Mouse (Mus musculus): Measurements from ENCODE around the gene Col23a1. TPM values are rescaled to one million over a fixed set of nuclear protein-coding genes. Genes with fewer than 3 reads are reported as not detected.

Gene Col23a1
- total RNA-seq (2021), result 1 to 10 TPM; 5.5 to 8.8 TPM
- long read RNA-seq, partial matches to known transcripts, result 3 of 13 reads
- long read RNA-seq, other reads (novel, unspliced or antisense), result 10 of 13 reads

DNA sequence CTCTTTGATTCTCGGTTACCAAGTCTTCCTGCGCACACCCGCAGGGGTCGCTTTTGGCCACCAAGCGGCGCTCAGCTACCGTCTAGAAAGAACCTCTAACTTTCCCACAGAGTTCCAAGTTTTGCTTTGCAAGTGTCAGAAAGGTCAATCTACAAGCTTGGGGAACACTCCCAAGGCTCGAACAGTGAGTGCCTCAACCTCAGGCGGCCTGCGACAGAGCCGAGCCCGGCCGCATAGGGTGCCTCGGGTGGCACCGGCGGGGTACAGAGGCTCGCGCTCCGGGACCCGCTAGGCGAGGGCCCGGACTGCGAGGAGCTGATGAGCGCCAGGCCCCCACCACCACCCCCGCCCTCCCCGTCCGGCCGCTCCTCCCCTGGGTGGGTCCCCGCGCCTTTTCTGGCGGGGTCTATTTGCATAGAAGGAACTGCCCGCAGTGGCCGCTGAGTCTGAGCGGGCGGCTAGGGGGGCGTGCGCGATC is at the start of gene Col23a1:
TSS of gene Col23a1 (plus strand) at position 357 of the 478 bp plus-strand sequence.
- DNase-seq (ENCODE audit: low spot score in 2 of 2), result peak; percentile 43 to 81

DNA sequence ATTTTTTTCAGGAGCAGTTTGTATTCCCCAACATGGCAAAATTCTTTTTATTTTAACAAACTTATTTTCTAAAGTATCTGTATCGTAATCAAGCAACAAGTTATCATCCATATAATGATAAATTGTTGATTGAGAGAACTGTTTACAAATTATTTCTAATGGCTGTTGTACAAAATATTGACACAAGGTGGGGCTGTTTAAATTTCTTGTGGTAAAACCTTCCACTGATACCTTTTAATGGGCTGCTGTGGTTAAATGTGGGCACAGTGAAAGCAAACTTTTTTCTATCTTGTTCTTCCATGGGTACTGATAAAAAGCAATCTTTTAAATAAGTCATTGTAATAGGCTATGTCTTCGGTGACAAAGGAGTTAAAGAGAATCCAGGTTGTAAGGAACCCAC is 46.8 kb upstream of the Col23a1 start:
- DNase-seq (ENCODE audit: low spot score in 2 of 2), result no peak

DNA sequence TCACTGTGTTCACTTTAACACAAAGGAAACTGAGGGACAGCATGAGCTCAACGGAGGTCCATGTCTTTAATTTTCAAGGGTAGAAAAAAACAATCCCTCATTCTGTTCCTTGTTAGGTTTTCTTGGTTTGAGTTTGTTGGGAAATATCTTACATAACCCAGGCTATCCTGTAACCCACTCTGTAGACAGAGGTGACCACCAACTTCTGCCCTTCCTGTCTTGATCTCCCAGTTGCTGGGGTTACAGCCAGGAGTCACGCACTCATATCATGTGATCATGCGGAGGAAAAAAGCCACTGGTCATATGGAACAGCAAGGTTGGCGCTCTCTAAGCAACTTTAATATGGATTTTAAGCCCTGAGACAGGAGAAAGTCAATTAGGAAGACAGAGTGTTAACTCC is 32.7 kb upstream of the Col23a1 start:
- no peak for DNase-seq (ENCODE audit: low spot score in 2 of 2)

DNA sequence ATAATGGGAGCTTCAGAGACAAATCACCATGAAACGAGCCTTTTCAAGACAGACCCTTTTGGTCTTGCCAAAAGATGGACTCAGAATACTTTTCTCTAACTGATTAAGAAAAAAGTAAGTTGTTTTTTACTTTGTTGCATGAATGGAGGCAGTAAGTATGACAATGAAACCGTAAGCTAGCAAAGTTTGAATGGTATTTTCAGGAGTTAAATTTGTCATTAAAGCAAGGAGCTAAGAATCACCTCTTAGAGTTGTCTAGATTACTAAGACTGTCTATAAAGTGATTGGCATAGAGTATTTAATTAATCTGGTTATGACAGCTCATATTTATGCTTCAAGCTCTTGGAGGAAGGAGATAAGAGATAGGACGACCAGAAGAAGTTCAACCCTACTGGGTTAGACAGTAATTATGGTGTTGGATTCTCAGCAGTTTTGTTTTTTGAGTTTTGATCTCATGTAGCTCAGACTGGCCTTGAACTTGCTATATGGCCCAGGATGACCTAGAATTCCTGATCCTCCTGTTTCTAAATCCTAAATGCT is 28.0 kb upstream of the Col23a1 start, which contains the start of gene Clk4:
TSS of gene Clk4 (plus strand) at position 51 of the 540 bp plus-strand sequence.
- no peak for DNase-seq (ENCODE audit: low spot score in 2 of 2)

DNA sequence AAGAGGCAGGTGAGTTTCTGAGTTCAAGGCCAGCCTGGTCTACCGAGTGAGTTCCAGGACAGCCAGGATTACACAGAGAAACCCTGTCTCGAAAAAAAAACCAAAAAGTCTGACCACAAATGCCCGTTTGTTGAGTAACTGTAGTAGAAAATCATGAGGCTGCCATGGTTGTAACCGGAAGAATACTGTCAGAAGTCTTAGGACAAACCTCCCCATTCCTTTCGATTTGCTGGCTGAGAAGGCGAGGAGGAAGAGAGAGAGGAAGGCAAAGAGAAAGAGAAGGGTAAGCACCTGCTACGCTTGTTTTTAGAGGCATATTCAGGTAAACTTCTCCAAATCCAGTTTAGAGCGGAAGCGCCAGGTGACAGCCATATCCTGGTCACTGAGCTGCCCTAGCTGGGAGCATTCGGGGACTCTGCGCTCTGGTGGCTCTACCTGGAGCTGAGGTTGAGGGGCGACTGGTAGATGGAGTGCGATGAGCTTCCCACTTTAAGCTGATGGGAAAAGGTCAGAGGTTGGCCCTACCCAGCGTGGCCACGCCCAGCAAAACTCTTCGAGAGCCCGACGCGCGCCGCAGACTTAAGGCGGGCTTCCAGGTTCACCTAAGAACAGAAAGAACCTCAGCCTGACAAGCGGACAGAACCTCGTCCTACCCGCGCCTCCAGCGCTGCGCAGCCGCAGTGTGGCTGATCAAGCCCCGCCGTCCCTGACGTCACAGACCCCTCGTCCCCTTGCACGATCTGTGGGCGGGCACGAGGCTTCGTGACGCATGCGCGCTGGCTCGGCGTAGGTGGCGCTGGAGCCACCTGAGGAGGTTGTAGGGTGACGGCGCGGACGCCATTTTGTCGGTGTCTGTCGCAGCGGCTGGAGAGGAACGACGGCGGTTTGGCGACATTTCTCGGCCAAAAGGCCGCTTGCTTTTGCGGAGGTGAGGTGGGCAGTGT is 27.1 kb upstream of the Col23a1 start, which contains the start of gene BC049762:
TSS of gene BC049762 (minus strand) at position 705 of the 944 bp plus-strand sequence.
- peak; percentile 98 to 99 for DNase-seq (ENCODE audit: low spot score in 2 of 2)

DNA sequence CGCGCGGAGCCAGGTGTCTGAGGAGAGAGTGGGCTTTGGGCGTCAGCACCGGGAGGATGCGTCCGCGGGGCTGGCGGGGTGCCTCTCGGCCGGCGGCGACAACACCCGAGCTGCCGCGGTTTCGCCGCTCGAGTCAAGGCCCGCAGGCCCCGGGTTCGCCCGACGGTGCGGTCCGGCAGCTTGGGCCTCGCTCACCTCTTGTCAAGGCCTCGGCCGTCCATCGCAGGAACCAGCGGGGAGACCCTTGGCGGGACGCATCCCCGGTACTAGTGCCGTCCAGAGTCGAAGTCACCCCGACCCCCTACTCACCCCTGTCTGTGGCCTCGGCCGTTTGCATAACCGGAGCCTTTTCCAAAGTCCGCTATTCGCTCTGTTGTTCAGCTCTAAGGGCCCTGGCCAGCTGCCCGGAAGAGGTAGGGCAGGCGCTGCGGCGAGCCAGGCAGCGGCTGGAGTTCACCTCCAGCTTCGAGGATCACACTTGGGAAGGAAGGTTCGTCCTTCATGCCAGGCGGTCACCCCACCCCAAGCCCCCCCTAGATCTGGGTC is 26.4 kb upstream of the Col23a1 start:
- peak in 1 of 2 experiments; percentile 53 for DNase-seq (ENCODE audit: low spot score in 2 of 2)

DNA sequence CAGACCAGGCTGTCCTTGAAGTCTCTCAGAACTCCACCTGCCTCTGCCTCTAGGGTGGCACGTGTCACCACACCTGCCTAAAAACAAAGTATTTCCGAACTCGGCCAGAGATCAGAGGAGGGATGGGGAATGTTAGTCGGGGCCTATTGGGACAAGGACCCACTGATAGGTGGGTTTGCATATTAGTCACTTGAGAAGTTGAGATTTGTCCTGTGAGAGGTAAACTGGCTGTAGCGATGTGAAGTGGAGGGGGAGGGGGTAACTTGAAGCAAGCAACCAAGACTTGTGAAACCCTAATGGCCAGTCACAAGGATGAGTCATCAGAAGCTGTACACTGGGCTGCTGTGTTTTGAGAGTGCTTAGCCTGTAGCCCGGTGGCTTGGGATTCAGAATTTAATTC is 25.4 kb upstream of the Col23a1 start:
- DNase-seq (ENCODE audit: low spot score in 2 of 2), result no peak

DNA sequence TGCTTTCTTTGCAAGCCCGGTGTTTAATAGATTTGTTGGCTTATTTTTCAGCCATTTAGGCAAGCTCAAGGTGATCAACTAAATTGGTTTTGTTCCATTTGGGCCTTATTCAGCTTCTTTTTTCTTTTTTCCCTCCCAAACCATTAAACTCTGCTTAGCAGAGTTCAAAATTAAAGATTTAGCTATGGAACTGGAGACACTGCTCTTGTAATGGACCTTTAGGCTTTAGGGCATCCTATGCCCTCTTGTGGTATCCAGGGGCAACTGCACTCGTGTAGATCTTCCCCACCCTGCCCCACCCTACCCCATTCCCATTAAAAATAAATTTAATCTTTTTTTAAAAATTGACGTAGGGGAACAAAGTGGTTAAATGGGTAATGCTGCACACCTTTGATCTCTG is 24.4 kb upstream of the Col23a1 start:
- peak in 1 of 2 experiments; percentile 35 for DNase-seq (ENCODE audit: low spot score in 2 of 2)

DNA sequence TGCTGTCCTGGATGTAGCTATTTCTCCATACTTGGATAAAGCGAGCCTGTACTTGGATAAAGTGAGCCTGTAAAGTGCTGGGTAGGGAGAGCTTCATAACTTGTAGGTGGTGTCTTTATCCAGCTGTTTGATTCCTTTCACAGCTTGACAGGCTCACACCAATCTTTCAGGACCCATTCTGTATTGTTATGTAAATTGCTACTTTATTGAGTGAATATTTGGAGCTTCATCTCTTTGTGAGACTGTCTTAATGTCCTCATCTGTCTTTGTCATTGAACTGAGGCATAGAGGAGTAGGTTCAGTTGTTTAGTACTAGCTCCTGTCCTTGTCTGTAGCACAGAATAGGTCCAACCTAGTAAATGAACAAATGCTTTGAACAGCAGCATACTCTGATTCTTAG is 15.3 kb upstream of the Col23a1 start:
- no peak for DNase-seq (ENCODE audit: low spot score in 2 of 2)

DNA sequence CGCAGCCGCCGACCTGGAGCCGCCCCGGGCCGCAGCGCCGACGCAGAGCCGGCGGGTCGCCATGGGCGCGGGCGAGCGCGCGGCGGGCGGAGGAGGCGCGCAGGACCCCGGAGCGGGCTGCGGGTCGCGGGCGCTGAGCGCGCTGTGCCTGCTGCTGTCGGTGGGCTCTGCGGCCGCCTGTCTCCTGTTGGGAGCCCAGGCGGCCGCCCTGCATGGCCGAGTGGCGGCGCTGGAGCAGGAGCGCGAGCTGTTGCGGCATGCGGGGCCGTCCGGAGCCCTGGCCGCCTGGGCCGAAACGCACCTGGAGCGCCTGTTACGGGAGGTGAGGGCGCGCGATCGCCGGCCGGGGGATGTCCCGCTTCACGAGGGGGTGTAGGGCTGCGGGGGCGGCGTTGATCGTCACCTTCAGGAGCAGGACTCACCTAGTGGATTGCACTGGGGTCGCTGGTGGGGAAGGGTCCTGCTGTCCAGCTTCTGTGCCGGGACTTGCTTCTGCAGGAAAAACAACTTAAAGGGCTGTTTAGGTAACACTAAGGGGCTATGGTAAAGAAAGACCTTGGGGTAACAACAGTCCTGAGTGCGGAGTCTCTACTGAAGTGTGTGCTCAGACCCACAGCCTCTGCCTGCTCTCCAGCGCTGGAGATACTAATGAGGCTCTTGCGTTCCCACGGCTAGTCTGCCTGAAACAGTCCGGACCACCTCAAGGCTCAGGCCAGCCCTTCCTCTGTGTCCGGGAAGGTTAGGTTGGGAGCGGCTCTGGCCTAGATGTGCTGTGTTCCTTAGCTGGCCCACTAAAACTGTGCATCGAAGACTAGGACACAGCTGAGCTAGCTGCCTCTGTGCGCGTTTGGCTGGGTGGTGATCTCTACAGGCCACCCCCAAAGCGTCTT is 591 bp downstream of the Col23a1 start:
- no peak for DNase-seq (ENCODE audit: low spot score in 2 of 2)

DNA sequence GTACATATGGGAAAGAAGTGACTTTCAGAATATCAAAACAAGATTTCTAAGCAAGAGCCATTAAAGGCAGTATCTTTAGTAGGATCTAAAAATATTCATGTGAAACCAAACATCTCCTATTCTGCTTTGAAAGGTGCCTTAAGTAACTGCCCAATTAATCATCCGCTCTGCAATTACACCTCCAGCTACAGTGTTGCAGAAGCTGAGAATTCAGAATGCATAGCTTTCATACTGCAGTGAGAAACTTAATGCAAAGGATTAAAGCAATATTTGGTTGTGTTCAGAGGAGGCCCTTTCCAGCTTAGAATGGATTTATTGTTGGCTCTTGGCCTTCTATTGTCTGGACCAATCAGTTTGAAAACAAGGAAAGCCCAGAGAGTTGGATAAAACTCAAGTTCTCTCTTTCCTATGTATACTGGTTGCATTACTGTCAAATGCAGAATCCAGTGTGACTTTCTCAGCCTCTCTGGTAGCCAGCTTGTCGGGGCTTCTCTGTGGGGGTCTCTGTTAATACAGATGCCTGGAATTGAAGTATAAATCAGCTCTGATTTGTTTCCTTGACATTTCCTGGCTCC is 4.3 kb downstream of the Col23a1 start:
- no peak for DNase-seq (ENCODE audit: low spot score in 2 of 2)

DNA sequence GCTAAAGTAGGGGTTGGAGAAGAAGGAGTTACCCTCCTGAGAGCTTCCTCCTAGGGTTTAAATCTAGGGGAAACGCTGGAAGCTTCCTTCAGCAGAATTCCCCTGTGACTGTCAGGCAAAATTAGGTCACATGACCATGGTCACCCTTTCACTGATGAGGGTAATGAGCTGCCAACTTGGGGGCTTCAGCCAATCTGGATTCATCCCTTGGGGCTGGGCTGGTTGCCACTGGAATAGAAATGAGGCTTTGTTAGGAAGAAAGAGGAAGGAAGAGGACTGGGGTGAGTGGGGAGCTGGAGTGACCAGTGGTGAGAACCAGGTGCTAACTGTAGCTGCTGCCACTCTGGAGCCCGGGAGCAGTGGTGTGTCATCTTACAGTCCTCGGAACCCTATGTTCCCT is 6.0 kb downstream of the Col23a1 start:
- DNase-seq (ENCODE audit: low spot score in 2 of 2), result no peak

DNA sequence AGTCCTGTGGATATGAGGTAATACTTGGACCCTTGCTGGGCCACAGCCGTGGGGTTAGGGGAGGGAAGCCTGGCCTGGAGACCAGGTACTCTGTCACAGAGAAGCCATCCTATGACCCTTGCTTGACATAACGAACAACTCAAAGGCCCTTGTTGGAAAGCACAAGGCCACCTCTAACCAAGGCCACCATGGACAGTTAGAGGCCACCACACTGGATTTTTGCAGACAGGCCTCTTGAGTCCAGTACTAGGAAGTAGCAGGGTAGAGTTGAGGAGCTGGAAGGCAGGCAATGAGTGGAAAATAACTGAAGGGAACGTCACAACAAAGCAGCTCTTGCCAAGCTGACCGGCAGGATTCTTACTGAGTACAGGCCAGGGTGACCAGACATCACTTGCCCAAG is 9.0 kb downstream of the Col23a1 start:
- no peak for DNase-seq (ENCODE audit: low spot score in 2 of 2)

DNA sequence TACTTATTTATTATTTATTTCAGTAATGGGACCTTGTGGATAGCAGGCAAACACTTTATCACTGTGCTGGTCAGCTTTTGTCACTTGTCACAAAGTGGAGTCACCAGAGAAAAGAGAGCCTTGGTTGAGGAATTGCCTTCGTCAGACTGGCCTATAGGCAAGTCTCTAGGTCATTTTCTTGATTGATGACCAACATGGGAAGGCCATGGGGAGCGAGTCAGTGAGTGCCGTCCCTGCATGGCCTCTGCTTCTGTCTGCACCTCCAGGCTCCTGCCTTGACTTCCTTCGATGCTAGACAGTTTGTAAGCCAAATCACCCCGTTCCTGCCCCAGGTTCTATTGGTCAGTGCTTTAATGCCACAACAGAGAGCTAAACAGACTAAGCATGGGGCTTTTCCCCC is 12.7 kb downstream of the Col23a1 start:
- no peak for DNase-seq (ENCODE audit: low spot score in 2 of 2)

DNA sequence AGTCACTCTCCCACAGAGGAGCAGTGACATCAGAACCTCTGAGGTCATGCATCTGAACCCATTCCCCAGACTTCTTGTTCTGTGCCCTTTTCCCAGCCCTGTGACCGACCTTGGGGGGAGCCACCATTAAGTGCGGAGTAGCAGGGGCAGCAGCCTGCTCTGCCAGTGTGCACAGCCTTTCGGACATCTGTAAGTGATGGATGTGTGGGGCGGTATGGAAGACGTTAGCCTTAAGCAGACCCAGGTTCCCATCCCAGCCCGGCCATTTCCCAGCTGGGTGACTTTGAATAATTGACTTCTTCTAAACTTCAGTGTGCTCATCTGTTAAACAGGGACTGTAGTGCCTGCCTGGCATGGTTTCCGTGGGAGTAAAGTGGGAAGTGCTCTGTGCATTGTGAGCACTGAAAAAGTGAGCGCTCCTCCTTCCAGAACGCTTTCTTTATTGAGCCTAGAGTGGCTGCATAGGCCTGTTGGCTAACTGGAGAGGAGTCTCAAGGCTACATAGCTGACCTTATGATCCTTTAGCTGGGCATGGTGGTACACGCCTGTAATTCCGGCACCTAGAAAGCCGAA is 14.3 kb downstream of the Col23a1 start:
- peak in 1 of 2 experiments; percentile 23 for DNase-seq (ENCODE audit: low spot score in 2 of 2)

DNA sequence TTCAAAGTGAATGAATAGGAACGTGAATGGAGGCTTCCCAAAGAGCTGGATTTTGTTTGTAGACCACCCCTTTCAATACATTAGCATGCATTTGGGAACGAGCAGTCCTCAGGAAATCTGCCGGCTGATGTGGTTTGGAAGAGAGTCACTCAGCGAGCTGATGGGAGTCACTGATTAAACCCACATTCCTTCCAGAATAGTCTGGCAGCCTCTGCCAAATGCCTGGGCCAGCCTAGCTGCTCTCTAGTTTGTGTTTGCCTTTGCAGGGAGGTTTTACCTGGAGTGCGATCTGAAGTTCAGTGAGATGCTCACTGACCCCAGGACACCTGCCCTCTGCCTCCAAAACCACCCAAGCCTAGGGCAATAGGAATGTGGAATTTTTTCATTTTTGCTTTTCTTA is 18.6 kb downstream of the Col23a1 start:
- DNase-seq (ENCODE audit: low spot score in 2 of 2), result no peak

DNA sequence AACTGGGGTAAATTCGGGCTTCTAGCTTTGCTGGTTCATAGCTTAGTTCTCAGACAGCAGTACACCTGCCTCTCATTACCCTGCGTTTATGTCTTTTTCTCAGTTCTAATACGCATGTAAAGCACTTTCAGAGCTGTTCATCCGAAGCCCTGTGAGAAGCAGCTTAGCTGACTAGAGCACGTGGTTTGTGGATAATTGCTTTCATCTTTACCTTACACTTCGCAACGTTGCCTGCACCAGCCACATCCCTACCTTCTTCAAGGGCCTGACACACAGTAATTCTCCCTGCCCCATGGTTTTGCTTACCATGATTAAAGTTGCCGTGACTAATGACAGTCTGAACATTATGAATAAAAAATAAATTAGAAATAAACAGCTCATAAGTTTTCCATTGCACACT is 22.1 kb downstream of the Col23a1 start:
- DNase-seq (ENCODE audit: low spot score in 2 of 2), result no peak

DNA sequence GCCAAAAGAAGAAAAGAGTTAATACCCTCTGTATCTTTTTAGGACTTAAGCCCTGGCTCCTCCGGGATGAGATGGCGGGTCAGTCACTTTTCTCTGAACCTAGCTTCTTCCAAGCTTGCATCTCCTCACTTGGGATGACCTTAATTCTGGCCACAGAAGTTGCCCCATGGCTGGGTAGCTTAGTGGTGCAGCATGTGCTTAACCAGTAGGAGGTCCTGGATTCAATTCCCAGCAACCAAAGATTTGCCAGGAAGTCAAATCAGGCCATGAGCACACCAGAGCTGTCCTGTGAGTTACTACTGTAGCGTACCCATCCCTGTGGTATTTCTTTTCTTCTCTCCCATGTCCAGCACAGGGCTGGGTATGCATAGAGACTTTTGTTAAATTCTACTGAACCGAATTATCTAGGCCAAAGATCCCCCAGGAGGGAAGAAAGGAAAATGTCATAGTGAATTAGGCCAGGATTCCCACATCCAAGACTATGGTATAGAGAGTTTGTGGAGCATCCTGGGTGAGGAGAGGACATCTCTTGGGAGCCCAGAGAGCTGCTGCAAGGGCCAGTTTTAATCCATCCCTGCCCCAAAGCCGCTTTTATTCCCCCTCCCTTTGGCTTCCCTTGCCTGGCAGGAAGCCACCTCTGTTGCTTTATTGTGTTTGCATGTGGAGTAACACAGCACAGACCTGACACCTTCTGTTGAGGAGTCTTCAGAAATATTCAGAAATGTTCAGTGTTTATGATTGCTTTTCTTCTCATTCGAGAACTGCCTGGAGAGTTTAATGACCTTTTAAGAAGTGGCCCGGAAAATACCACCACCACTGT is 26.5 kb downstream of the Col23a1 start:
- no peak for DNase-seq (ENCODE audit: low spot score in 2 of 2)

DNA sequence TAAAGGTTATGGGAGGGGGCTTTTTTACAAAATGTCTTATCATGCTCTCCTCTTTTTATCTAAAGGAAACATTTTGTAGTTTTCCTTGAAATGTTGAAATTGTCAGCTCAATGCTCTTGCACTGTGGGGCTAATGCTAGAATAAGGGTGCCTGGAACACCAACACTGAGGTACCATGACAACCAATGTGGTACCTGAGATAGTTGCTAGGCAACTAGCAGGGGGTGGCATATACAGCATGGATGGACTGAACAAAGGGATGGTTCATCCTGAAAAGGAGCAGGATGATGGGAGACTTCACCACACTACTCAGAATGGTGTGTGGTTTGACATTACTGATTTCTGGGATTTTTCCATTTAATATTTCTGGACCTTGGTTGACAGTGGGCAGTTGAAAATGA is 30.9 kb downstream of the Col23a1 start:
- no peak for DNase-seq (ENCODE audit: low spot score in 2 of 2)

All from layer of hippocampus, adult 18-20 months (tissue).